Mouse (Mus musculus): ENCODE measurements around the gene 1700022I11Rik.

DNA sequence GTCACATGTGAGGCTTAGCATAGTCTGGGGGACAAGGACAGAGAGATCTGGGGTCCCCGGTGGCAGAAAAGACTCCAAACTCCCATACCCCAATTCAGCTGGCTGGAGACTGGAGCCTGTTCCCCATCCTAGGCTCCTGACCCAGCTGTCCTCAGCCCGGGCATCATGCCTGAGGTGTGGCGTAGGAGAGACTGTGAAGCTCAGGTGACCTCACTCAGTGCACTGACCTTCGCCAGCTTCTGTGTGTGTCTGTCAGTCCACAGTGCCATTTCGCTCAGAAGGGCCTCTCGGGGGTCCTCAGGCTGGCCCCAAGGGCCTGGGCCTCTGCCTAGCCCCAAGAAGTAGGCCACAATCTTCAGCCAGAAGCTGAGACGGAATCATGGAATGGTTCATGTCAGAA, 16.8 kb upstream of the 1700022I11Rik start:
- TF ChIP-seq POLR2A (IDR thresholded peaks at IDR 0.05; ENCODE audit: low read depth, low read length) (no peak), CTCF (conservative IDR thresholded peaks at IDR 0.05; ENCODE audit: insufficient read depth, insufficient read length, low read depth, low read length) (no peak)
